Mouse (Mus musculus) brain, embryonic 14.5 days (tissue): ENCODE results near the gene Wrap73.

Experiments used
- CTCF ChIP-seq: fragments of 200-500 bp; IDR thresholded peaks from 2 replicates; pipeline ENCODE4 v1.5.1; 2012; ENCODE audit warnings: inconsistent platforms, mild to moderate bottlenecking, moderate library complexity, borderline replicate concordance; ENCODE audit not compliant: insufficient read depth, insufficient read length; ENCODE audit errors: extremely low read depth
- POLR2A ChIP-seq: fragments of 200-500 bp; IDR thresholded peaks from 2 replicates; pipeline ENCODE4 v1.6.1; 2012; ENCODE audit warnings: mild to moderate bottlenecking, inconsistent platforms, borderline replicate concordance; ENCODE audit not compliant: poor library complexity, insufficient read depth, insufficient read length, severe bottlenecking; ENCODE audit errors: extremely low read depth

- no peak for TF ChIP-seq CTCF
- TF ChIP-seq POLR2A, result no peak
Measured at GRCm38 (mm10) chr4:154140213-154141008, 1.8 kb upstream of the Wrap73 start.
